Mouse (Mus musculus): ENCODE results near the gene Ap5s1. TPM values are rescaled to one million over a fixed set of nuclear protein-coding genes. Genes with fewer than 3 reads are reported as not detected.
A peak's percentile ranks its signal among the peaks of the same experiment; 100 is the strongest.

Gene Ap5s1
- total RNA-seq, 2 experiments from 2014 or later = 18.7 to 36.5 TPM

GRCm38 (mm10) chr2:131186771-131187601 is 19.9 kb upstream of the Ap5s1 start, which contains the start of the genes Cdc25b and Spef1:
Gene Cdc25b, plus strand, starts transcription at chr2:131186949.
Gene Spef1, minus strand, starts transcription at chr2:131187282.
- ATAC-seq (replicated peaks; ENCODE audit: low FRiP score, poor library complexity, severe bottlenecking) = peak; percentile 81

DNA sequence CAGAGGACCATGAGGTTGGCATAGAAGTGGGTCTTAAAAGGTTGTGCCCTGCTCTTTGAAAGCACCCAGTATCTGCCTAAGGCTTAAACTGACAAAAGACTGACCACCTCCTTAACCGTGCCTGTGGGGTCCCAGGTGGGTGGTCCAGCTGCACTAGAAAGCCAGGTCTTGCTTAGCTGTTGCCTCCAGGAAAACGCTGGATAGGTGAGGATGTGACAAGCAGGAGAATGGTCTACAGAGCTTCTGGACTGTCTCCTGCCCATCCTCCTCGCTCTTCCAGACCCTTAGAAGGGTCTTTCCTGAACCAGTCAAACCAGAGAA is 19.3 kb upstream of the Ap5s1 start:
- ATAC-seq (replicated peaks; ENCODE audit: low FRiP score, poor library complexity, severe bottlenecking) = no peak

GRCm38 (mm10) chr2:131188311-131188710 is 18.6 kb upstream of the Ap5s1 start:
- ATAC-seq (replicated peaks; ENCODE audit: low FRiP score, poor library complexity, severe bottlenecking) = peak; percentile 63

DNA sequence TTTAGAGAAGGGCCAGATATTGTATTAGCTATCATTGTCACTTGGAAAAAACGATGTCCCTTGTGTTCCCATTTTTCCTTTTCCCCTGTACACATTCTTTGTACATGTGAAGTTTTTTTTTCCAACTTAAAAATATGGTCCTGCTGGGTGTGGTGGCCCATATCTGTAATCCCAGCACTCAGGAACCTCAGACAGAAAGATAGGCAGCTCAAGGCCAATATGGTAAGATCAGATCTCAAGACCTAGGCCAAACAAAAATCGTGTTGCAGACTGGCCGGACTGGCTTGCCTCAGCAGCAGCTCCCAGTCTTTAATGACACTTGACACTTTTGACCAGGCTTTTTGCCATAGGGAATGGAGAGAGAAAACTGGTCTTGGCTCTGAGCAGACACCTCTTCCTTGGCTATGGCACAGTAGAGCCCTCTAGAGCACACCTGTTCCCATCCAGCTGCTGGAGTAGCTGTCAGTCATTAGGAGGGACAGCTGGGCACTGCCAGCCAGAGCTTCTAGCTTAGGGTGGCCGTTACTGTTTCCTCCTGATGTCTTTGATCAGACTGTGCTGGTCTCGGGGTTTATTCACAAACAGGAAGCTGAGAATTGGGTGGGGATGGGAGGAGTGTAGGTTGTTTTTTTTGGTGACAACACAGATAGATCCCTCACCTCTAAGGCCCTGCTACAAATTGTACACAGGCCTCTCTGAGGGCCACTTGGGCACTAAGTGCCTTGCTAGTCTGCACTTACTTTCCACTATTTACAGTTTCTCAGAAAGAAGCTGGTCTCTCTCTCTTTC is 17.2 kb upstream of the Ap5s1 start:
- peak; percentile 53 for ATAC-seq (replicated peaks; ENCODE audit: low FRiP score, poor library complexity, severe bottlenecking)

DNA sequence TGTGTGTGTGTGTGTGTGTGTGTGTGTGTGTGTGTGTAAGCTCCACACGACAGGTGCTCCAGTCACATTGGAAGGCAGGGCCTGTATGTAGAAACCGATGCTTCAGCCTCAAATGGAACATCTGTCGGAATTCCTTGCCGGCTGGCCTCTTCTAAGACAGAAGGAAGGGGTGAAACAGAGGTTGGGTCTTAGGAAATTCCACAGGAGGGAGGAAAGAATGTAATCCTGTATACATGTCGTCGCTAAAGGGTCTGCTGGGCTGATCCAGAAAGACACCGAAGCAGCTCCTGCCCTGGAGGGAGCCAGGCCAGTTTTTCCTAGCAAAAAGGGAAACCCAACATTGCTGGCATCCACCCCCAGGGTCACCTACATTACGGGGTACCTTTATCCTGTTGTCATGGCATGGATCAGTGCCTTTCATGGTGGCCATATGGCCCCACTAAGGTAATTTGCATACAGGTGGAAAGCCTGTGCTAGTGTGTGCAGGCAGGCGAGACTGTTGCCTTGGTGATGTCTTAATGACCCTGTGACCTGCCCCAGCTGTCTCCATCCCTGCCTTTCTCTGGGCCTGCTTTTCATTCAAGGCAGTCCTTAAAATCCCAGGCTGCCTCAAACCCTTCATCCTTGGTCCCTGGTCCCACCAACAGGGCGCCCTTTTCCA is 16.4 kb upstream of the Ap5s1 start:
- no peak for ATAC-seq (replicated peaks; ENCODE audit: low FRiP score, poor library complexity, severe bottlenecking)

DNA sequence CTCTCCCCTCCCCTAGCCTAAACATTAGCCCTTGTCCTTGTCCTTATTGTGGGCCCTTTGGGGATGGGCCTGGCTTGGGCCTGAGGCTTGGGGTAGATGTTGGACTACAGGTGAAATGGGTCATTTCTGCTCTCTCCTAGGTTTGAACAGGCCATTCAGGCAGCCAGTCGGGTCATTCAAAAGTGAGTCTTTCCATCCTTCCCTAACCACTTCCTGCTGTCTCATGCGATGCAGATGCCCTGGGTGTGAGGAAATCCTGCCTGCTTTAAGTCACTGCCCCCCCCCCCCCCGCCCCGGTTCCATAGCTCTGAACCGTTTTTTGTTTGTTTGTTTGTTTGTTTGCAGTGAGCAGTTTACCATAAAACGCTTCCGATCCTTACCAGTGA is 15.9 kb upstream of the Ap5s1 start:
- ATAC-seq (replicated peaks; ENCODE audit: low FRiP score, poor library complexity, severe bottlenecking) = no peak

- 0 out of 2 replicates have a peak, but pooled peaks have one; percentile 9 for ATAC-seq (replicated peaks; ENCODE audit: low FRiP score, poor library complexity, severe bottlenecking)
These were observed 10.1 kb upstream of the Ap5s1 start for GRCm38 (mm10) chr2:131196606-131197316.

DNA sequence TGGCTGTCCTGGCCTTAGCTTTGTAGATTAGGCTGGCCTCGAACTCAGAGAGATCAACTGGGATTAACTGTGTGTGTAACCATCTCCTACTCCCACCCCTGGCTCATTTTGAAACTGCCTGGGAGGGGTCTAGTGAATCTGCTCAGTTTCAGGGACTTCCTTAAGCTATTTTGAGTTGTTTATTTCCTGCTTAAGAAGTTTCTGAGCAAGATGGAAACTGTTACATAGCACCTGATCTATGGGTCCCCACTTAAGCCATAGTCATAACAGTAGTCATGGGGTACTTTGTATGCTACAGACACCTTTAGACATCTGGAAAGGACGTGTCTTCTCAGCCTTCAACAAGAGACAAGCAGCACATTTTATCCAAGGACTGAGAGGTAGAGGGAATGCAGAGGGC is 6.2 kb upstream of the Ap5s1 start:
- ATAC-seq (replicated peaks; ENCODE audit: low FRiP score, poor library complexity, severe bottlenecking) = no peak

- no peak for ATAC-seq (replicated peaks; ENCODE audit: low FRiP score, poor library complexity, severe bottlenecking)
These were observed 5.6 kb upstream of the Ap5s1 start for GRCm38 (mm10) chr2:131201262-131201661.

- no peak for ATAC-seq (replicated peaks; ENCODE audit: low FRiP score, poor library complexity, severe bottlenecking)
These were observed 3.0 kb upstream of the Ap5s1 start for GRCm38 (mm10) chr2:131203816-131204409.

GRCm38 (mm10) chr2:131204410-131204981 is 2.4 kb upstream of the Ap5s1 start:
- ATAC-seq (replicated peaks; ENCODE audit: low FRiP score, poor library complexity, severe bottlenecking) = peak; percentile 58

DNA sequence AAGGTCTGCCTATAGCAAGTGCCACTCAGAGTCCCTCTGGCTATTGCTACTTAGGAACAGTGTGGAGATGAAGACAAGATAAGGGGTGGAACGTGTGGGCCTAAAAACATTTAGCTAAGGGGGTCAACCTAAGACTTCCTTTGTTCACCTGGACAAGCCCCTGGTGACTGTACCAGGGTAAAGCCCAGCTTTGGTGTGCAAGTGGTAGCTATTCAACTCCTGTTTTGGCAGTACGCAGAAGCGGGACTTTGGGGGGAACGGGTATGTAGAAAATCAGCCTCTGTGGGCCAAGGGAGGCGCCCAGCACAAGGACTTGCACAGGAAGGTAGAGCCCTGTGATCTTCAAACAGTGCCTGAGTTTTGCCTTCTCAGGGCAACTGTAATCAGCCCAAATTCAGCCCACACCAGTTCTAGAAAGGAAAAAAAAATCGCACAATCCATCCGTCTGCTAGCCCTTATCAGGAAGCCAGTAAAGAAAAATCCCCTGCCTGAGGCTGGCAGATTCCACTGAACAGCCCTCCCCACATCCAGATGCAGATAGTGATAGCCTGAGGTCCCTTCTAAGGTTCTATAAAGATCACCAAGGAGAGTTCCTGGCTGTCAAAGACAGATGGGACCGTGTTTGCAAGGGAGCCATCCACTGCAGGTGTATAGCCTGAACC is 1.2 kb upstream of the Ap5s1 start:
- peak; percentile 42 for ATAC-seq (replicated peaks; ENCODE audit: low FRiP score, poor library complexity, severe bottlenecking)

DNA sequence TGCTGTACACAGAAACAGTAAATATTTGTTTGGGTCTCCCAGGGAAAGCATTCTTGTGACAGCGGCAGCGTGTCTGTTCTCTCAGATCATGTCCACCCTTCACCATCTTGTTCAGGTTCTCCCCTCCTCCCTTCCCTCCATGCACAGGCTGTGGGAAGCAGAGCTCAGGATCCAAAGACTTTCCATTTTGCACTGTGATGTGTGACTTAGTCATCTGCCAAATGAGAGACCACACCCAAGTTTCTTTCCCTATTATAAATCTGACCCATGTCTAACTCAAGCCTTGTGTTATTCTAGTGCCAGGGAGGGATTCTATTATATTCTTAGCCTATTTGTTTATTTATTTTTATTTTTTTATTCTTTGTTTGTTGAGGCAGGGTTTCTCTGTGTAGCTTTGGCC is 1.5 kb downstream of the Ap5s1 start:
- no peak for ATAC-seq (replicated peaks; ENCODE audit: low FRiP score, poor library complexity, severe bottlenecking)

GRCm38 (mm10) chr2:131209125-131209795 is 2.4 kb downstream of the Ap5s1 start:
- ATAC-seq (replicated peaks; ENCODE audit: low FRiP score, poor library complexity, severe bottlenecking) = peak; percentile 27

GRCm38 (mm10) chr2:131209969-131210792 is 3.3 kb downstream of the Ap5s1 start:
- peak; percentile 76 for ATAC-seq (replicated peaks; ENCODE audit: low FRiP score, poor library complexity, severe bottlenecking)

DNA sequence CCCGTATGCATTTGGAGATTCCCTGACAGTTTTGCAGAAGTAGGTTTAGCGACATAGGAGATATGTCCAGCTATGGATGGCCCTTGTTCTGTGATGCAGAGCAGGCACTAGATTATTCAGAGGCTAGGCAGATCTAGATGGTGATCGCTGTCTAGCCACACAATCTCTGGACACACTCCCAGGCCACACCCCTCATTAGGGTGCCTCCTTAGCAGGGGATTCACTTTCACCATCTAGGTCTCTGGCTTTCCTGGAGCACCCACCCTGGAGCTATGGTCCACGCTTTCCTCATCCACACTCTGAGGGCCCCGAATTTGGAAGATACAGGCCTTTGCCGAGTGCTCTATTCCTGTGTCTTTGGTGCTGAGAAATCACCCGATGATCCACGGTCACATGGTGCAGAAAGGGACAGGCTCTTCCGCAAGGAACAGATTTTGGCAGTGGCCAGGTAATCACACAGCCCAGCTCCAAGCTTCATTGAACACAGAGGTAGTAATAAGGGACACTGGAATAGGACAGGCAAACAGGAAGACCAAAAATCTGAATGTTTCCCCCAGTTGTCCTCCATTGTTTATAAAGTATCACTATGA is 4.2 kb downstream of the Ap5s1 start:
- no peak for ATAC-seq (replicated peaks; ENCODE audit: low FRiP score, poor library complexity, severe bottlenecking)

- peak; percentile 64 for ATAC-seq (replicated peaks; ENCODE audit: low FRiP score, poor library complexity, severe bottlenecking)
These were observed 6.9 kb downstream of the Ap5s1 start for GRCm38 (mm10) chr2:131213773-131214172.
